Mouse (Mus musculus): ENCODE measurements around the gene Spata6. TPM values are rescaled to one million over a fixed set of nuclear protein-coding genes. Genes with fewer than 3 reads are reported as not detected.

The Spata6 gene
- polyA plus RNA-seq, 1 experiment from 2014 or later, result 11.0 TPM

Other genes with a start within 250 kb of the Spata6 start
- gene Slc5a9, start 182.9 kb downstream of the Spata6 start, polyA plus RNA-seq (2014; fragmentation: Nextera tagmentation; extraction: Ambion mirVana), result not detected in 2 replicates
- not detected in 2 replicates for gene Skint8, start 199.4 kb downstream of the Spata6 start, polyA plus RNA-seq (2014; fragmentation: Nextera tagmentation; extraction: Ambion mirVana)